8 mouse cellular contexts compared by ENCODE assay signal in the genomic region with DNA sequence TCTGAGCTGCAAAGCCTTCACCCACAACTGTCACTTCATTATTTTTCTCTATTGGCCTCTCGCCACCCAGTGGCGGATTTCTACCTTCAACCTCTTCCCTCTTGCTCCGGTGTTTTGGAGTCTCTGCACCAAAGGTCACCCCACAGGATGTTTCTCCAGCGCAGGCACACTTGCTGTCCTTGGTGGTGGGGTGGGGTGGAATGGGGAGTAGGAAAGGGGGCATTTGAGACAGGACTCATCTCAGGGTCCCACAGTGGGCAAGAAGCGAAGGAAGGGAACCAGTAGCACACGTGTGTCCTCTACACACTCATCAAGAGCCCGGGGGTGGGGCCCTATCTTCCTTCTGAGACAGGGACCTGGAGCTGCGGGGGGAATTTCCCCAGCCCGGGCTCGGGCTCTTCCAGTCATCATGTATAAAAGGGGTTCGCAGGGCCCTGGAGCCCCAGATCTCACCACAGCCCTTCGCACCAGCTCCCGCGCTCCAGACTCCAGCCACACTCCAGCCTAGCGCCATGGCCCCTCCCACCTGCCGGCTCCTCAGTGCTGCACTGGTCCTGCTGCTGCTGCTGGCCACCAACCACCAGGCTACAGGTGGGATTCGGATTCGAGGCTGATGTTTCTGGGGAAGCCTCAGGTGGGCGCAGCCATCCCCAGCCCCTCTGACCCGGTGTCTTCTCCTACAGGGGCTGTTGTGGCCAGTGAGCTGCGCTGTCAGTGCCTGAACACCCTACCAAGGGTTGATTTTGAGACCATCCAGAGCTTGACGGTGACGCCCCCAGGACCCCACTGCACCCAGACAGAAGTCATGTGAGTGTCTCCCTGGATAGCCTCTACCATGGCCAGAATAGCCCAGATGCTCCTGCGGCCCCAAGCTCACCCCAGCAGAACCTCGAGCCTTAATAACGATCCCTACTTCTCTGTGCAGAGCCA. TPM values are rescaled to one million over a fixed set of nuclear protein-coding genes. Genes with fewer than 3 reads are reported as not detected.
DNase-seq lines count a peak whose midpoint lies in the region; ATAC-seq and TF ChIP-seq lines count a peak whose summit lies in the region.

Gene Cxcl3 (plus strand): TSS at position 445 of the 930 bp plus-strand sequence.

- peak; percentile 25; the same call in 1 of the 2 replicates for TF ChIP-seq CTCF in liver, adult 2 months (IDR thresholded peaks at IDR 0.05; ENCODE audit: low read depth, low read length)

- ATAC-seq in hindbrain, embryonic 15.5 days (ENCODE audit: low FRiP score, low read depth): peak; percentile 93
- ATAC-seq in midbrain, embryonic 16.5 days: peak; percentile 92

- H3K4me2 ChIP-seq in hindbrain, embryonic 15.5 days: peak within 1 kb of the TSS; percentile 81
- H3K4me2 ChIP-seq in midbrain, embryonic 16.5 days (ENCODE audit: low read length): peak within 1 kb of the TSS; percentile 91

- H3K36me3 ChIP-seq in embryonic facial prominence, embryonic 10.5 days (replicated peaks): no peaks in the 10 kb centered on the region
- H3K36me3 ChIP-seq in hindbrain, embryonic 15.5 days: no peaks in the 10 kb centered on the region
- H3K36me3 ChIP-seq in liver, adult 2 months (ENCODE audit: control insufficient read depth, insufficient read depth, low read length): no peaks in the 10 kb centered on the region
- no peaks in the 10 kb centered on the region for H3K36me3 ChIP-seq in midbrain, embryonic 16.5 days (ENCODE audit: control insufficient read depth, insufficient read depth, low read length)

- peaks cover 8% of the 10 kb centered on the region for H3K4me1 ChIP-seq in embryonic facial prominence, embryonic 10.5 days
- peaks cover 7% of the 10 kb centered on the region; the same call in 1 of the 2 replicates for H3K4me1 ChIP-seq in hindbrain, embryonic 15.5 days (replicated peaks)
- no peaks in the 10 kb centered on the region for H3K4me1 ChIP-seq in liver, adult 2 months (ENCODE audit: control insufficient read depth, insufficient read depth, low read length)
- no peaks in the 10 kb centered on the region for H3K4me1 ChIP-seq in midbrain, embryonic 16.5 days (ENCODE audit: control insufficient read depth, insufficient read depth, low read length)

- H3K9ac ChIP-seq in hindbrain, embryonic 15.5 days: peak within 1 kb of the TSS; percentile 26; the same call in 1 of the 2 replicates
- no peak within 1 kb of the TSS for H3K9ac ChIP-seq in liver, adult 2 months (ENCODE audit: low read depth, low read length)
- peak within 1 kb of the TSS; percentile 57 for H3K9ac ChIP-seq in midbrain, embryonic 16.5 days (ENCODE audit: low read depth, low read length)

- H3K79me2 ChIP-seq in liver, adult 2 months (ENCODE audit: control insufficient read depth, insufficient read depth, low read length): no peaks in the 10 kb centered on the region

- no peaks in the 10 kb centered on the region for H3K9me3 ChIP-seq in embryonic facial prominence, embryonic 10.5 days
- H3K9me3 ChIP-seq in hindbrain, embryonic 15.5 days: no peaks in the 10 kb centered on the region
- no peaks in the 10 kb centered on the region for H3K9me3 ChIP-seq in midbrain, embryonic 16.5 days (replicated peaks; ENCODE audit: control insufficient read depth, low read length, poor library complexity, severe bottlenecking)

- H3K27me3 ChIP-seq in embryonic facial prominence, embryonic 10.5 days (replicated peaks; ENCODE audit: low read depth, poor library complexity, severe bottlenecking): peaks cover 7% of the 10 kb centered on the region
- H3K27me3 ChIP-seq in hindbrain, embryonic 15.5 days: no peaks in the 10 kb centered on the region
- H3K27me3 ChIP-seq in liver, adult 2 months (ENCODE audit: control insufficient read depth, insufficient read depth, low read length): no peaks in the 10 kb centered on the region
- H3K27me3 ChIP-seq in midbrain, embryonic 16.5 days (ENCODE audit: control insufficient read depth, insufficient read depth, low read depth, low read length): no peaks in the 10 kb centered on the region

- DNase-seq in testis, postnatal 10 days (ENCODE audit: low spot score): peak; percentile 42
- DNase-seq in testis, postnatal 14 days (ENCODE audit: low spot score): no peak
- peak; percentile 54 for DNase-seq in embryonic facial prominence, embryonic 10.5 days (ENCODE audit: low spot score)
- peak; percentile 37 for DNase-seq in liver, adult 2 months (ENCODE audit: extremely low read depth, low read depth, low spot score)
- DNase-seq in layer of hippocampus, postnatal 25 days (ENCODE audit: extremely low spot score in 1 of 2, low spot score in 1 of 2): no peak
- no peak for DNase-seq in B cell, adult 2 months

- H3K4me3 ChIP-seq in embryonic facial prominence, embryonic 10.5 days: peak within 1 kb of the TSS; percentile 56
- H3K4me3 ChIP-seq in hindbrain, embryonic 15.5 days: peak within 1 kb of the TSS; percentile 45
- no peak within 1 kb of the TSS for H3K4me3 ChIP-seq in liver, adult 2 months (ENCODE audit: insufficient read depth, low read depth, low read length)
- H3K4me3 ChIP-seq in midbrain, embryonic 16.5 days (ENCODE audit: low read depth, low read length): peak within 1 kb of the TSS; percentile 44

- 14% methylated on average over 26 of the region's 26 CpGs for WGBS in embryonic facial prominence, embryonic 10.5 days
- 18% methylated on average over 25 of the region's 26 CpGs for WGBS in hindbrain, embryonic 15.5 days
- 20% methylated on average over 26 of the region's 26 CpGs for WGBS in liver, adult 2 months
- WGBS in midbrain, embryonic 16.5 days: 17% methylated on average over 24 of the region's 26 CpGs

- H3K27ac ChIP-seq in embryonic facial prominence, embryonic 10.5 days (replicated peaks): no peak within 1 kb of the TSS
- no peak within 1 kb of the TSS for H3K27ac ChIP-seq in hindbrain, embryonic 15.5 days (replicated peaks)
- no peak within 1 kb of the TSS for H3K27ac ChIP-seq in liver, adult 2 months (replicated peaks; ENCODE audit: insufficient read depth, low read depth, low read length)
- H3K27ac ChIP-seq in midbrain, embryonic 16.5 days (ENCODE audit: low read length): no peak within 1 kb of the TSS

- no peak for TF ChIP-seq POLR2A in liver, adult 2 months (IDR thresholded peaks at IDR 0.05; ENCODE audit: extremely low read depth, insufficient read depth, low read length)

RNA-seq across cellular contexts. Expression of gene Cxcl3, which starts in this region (rescaled TPM):
- polyA plus RNA-seq in embryonic facial prominence, embryonic 10.5 days (2016; fragmentation: Nextera tagmentation; extraction: Ambion mirVana): 0.15 TPM in 1 of 2 replicates, not detected in the other
- polyA plus RNA-seq in hindbrain, embryonic 15.5 days (2015; fragmentation: Nextera tagmentation; extraction: Ambion mirVana): 0.19 and 0.31 TPM in 2 replicates
- not detected in 2 replicates for total RNA-seq in liver, adult 2 months (2014; rRNA removed)
- polyA plus RNA-seq in liver, adult 2 months (2012; rRNA removed): not detected in 2 replicates
- polyA plus RNA-seq in midbrain, embryonic 16.5 days (2015; fragmentation: Nextera tagmentation; extraction: Ambion mirVana): 0.35 TPM in 1 of 2 replicates, not detected in the other
- not detected for total RNA-seq in layer of hippocampus, postnatal 25 days (2021)

Comparison
In these comparisons a context has a peak if more than half of its experiments do, and no peak if none do; other contexts are left out.
1. Peak in DNase-seq and H3K4me3 ChIP-seq in embryonic facial prominence, embryonic 10.5 days; RNA of the gene not detected or under 1 TPM.
2. Peak in ATAC-seq, H3K4me3 ChIP-seq, H3K9ac ChIP-seq and H3K4me2 ChIP-seq in hindbrain, embryonic 15.5 days; RNA of the gene not detected or under 1 TPM.
3. Peak in DNase-seq in liver, adult 2 months; RNA of the gene not detected or under 1 TPM.
4. Peak in ATAC-seq, H3K4me3 ChIP-seq, H3K9ac ChIP-seq and H3K4me2 ChIP-seq in midbrain, embryonic 16.5 days; RNA of the gene not detected or under 1 TPM.